In the genomic region with DNA sequence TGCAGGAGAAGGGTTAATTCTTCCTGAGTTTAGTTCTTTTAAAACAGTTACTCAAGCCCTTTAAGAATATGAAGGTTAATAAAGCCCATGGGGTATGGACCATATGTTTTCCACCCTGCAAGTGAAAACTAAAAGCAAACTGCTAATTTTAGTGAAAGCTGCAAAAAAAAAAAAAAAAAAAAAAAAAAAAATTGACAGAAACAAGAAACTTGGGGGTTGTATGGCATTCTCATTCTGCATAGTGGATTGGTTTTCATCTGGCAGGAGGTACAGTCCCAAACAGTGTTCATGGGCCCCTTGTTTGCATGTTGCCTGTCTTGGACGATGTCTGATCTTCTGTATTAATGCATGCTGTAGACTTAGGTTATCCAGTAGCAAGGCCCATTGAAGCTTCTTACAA, we compare ENCODE assay signal across 32 mouse cellular contexts.
"Had no signal": no experiment of that assay in that cellular context is flagged by ENCODE, and none has a peak within 500 bp of the region (broad histone marks: within the 10 kb centered on the region; RNA-seq: fewer than 3 reads in every experiment).

No protein-coding gene starts in this region.

- H3K27ac ChIP-seq: heart, embryonic 10.5 days; heart, embryonic 13.5 days; heart, embryonic 15.5 days; hindbrain, embryonic 10.5 days; hindbrain, embryonic 12.5 days; hindbrain, embryonic 13.5 days; hindbrain, embryonic 14.5 days; hindbrain, embryonic 15.5 days; hindbrain, postnatal 0 days; intestine, embryonic 15.5 days; kidney, embryonic 15.5 days; kidney, postnatal 0 days; layer of hippocampus, adult 2 months had no signal

- ATAC-seq: hindbrain, embryonic 16.5 days; hindbrain, postnatal 0 days; inflammation-experienced regulatory T-cells, adult 6 months; intestine, embryonic 15.5 days; intestine, embryonic 16.5 days; intestine, postnatal 0 days had no signal

- H3K4me2 ChIP-seq: heart, embryonic 11.5 days; heart, embryonic 12.5 days; heart, embryonic 13.5 days; heart, embryonic 15.5 days; hindbrain, embryonic 12.5 days; hindbrain, embryonic 13.5 days; hindbrain, embryonic 14.5 days; hindbrain, embryonic 15.5 days; intestine, embryonic 15.5 days; kidney, embryonic 15.5 days had no signal

- H3K36me3 ChIP-seq: heart, embryonic 10.5 days; heart, embryonic 12.5 days; heart, embryonic 13.5 days; heart, embryonic 15.5 days; hindbrain, embryonic 10.5 days; hindbrain, embryonic 12.5 days; hindbrain, embryonic 13.5 days; hindbrain, embryonic 15.5 days; intestine, embryonic 15.5 days; kidney, embryonic 15.5 days had no signal

- DNase-seq: heart, postnatal 10 days; heart, postnatal 14 days; heart, postnatal 36 days; heart, postnatal 4 days; kidney, adult 11 months; kidney, adult 18-20 months; kidney, postnatal 10 days; kidney, postnatal 14 days; kidney, postnatal 25 days; kidney, postnatal 36 days; kidney, postnatal 4 days; layer of hippocampus, adult 9-11 months; layer of hippocampus, postnatal 36 days had no signal

- H3K4me3 ChIP-seq: heart, embryonic 10.5 days; heart, embryonic 12.5 days; heart, embryonic 13.5 days; heart, embryonic 15.5 days; hindbrain, embryonic 10.5 days; hindbrain, embryonic 12.5 days; hindbrain, embryonic 13.5 days; hindbrain, embryonic 15.5 days; intestine, embryonic 15.5 days; kidney, embryonic 15.5 days; layer of hippocampus, adult 2 months had no signal

- H3K4me1 ChIP-seq: heart, embryonic 10.5 days; heart, embryonic 12.5 days; heart, embryonic 13.5 days; heart, embryonic 15.5 days; hindbrain, embryonic 10.5 days; hindbrain, embryonic 12.5 days; hindbrain, embryonic 13.5 days; hindbrain, embryonic 15.5 days; intestine, embryonic 15.5 days; kidney, embryonic 15.5 days had no signal

- H3K9ac ChIP-seq: heart, embryonic 12.5 days; heart, embryonic 13.5 days; heart, embryonic 15.5 days; hindbrain, embryonic 12.5 days; hindbrain, embryonic 13.5 days; hindbrain, embryonic 14.5 days; hindbrain, embryonic 15.5 days; intestine, embryonic 15.5 days; kidney, embryonic 15.5 days had no signal

- H3K27me3 ChIP-seq: heart, embryonic 12.5 days; heart, embryonic 13.5 days; heart, embryonic 15.5 days; hindbrain, embryonic 12.5 days; hindbrain, embryonic 13.5 days; hindbrain, embryonic 15.5 days; intestine, embryonic 15.5 days; kidney, embryonic 15.5 days had no signal

- H3K9me3 ChIP-seq: heart, embryonic 10.5 days; heart, embryonic 12.5 days; heart, embryonic 13.5 days; heart, embryonic 15.5 days; hindbrain, embryonic 10.5 days; hindbrain, embryonic 12.5 days; hindbrain, embryonic 13.5 days; hindbrain, embryonic 15.5 days; intestine, embryonic 15.5 days; kidney, embryonic 15.5 days had no signal
